Mouse (Mus musculus) layer of hippocampus, adult 8-10 months (tissue): ENCODE results near the gene Snx29. TPM values are rescaled to one million over a fixed set of nuclear protein-coding genes. Genes with fewer than 3 reads are reported as not detected.

Source experiments
- DNase-seq, 2 experiments: peaks; one replicate each; pipeline ENCODE4 v3.0.0; 2022; ENCODE audit warnings: low spot score in 2 of 2
- total RNA-seq, 4 experiments: library from RNA; stranded (reverse); gene quantifications; 2 replicates each; pipeline ENCODE4 v1.2.4; 2022

Snx29 gene
- total RNA-seq, 4 experiments from 2014 or later: 23.8 to 32.9 (median 29.4) TPM

- DNase-seq: no peak
These were observed 266.0 kb downstream of the Snx29 start for GRCm38 (mm10) chr16:11588689-11589088.

- DNase-seq: no peak
These were observed 266.6 kb downstream of the Snx29 start for GRCm38 (mm10) chr16:11589336-11589735.

GRCm38 (mm10) chr16:11589782-11590695 is 267.3 kb downstream of the Snx29 start:
- DNase-seq: no peak

- no peak for DNase-seq
These were observed 273.9 kb downstream of the Snx29 start for GRCm38 (mm10) chr16:11596599-11596998.

GRCm38 (mm10) chr16:11597769-11598168 is 275.1 kb downstream of the Snx29 start:
- DNase-seq: no peak

- peak; percentile 41 to 44 for DNase-seq
These were observed 276.8 kb downstream of the Snx29 start for GRCm38 (mm10) chr16:11599523-11599922.

- DNase-seq: no peak
These were observed 278.8 kb downstream of the Snx29 start for GRCm38 (mm10) chr16:11601336-11602082.

GRCm38 (mm10) chr16:11603667-11604422 is 281.1 kb downstream of the Snx29 start:
- no peak for DNase-seq

GRCm38 (mm10) chr16:11612526-11613126 is 289.9 kb downstream of the Snx29 start:
- no peak for DNase-seq

- no peak for DNase-seq
These were observed 291.8 kb downstream of the Snx29 start for GRCm38 (mm10) chr16:11614401-11615014.

GRCm38 (mm10) chr16:11615633-11616032 is 292.9 kb downstream of the Snx29 start:
- peak in 1 of 2 experiments; percentile 28 for DNase-seq

- no peak for DNase-seq
These were observed 297.2 kb downstream of the Snx29 start for GRCm38 (mm10) chr16:11619951-11620350.

GRCm38 (mm10) chr16:11621042-11621441 is 298.3 kb downstream of the Snx29 start:
- DNase-seq: no peak

- no peak for DNase-seq
These were observed 299.0 kb downstream of the Snx29 start for GRCm38 (mm10) chr16:11621664-11622063.

- DNase-seq: no peak
These were observed 300.3 kb downstream of the Snx29 start for GRCm38 (mm10) chr16:11623032-11623431.

- no peak for DNase-seq
These were observed 301.4 kb downstream of the Snx29 start for GRCm38 (mm10) chr16:11624121-11624520.

GRCm38 (mm10) chr16:11626004-11626481 is 303.3 kb downstream of the Snx29 start:
- peak; percentile 38 to 65 for DNase-seq

GRCm38 (mm10) chr16:11626616-11627015 is 303.9 kb downstream of the Snx29 start:
- no peak for DNase-seq

- no peak for DNase-seq
These were observed 305.3 kb downstream of the Snx29 start for GRCm38 (mm10) chr16:11627866-11628638.

- DNase-seq: no peak
These were observed 307.0 kb downstream of the Snx29 start for GRCm38 (mm10) chr16:11629704-11630103.
